Mouse (Mus musculus): Measurements from ENCODE around the gene Adcy3.

The Adcy3 gene

GRCm38 (mm10) chr12:4243805-4244204, 110.9 kb downstream of the Adcy3 start:
- no peak for DNase-seq (ENCODE audit: low spot score in 2 of 2)

GRCm38 (mm10) chr12:4245742-4246141, 112.8 kb downstream of the Adcy3 start:
- DNase-seq (ENCODE audit: low spot score in 2 of 2) = no peak

- DNase-seq (ENCODE audit: low spot score in 2 of 2) = no peak
Observed at GRCm38 (mm10) chr12:4249786-4250185, 116.9 kb downstream of the Adcy3 start.

GRCm38 (mm10) chr12:4252742-4253655, 120.1 kb downstream of the Adcy3 start:
- no peak for DNase-seq (ENCODE audit: low spot score in 2 of 2)
